Mouse (Mus musculus) lung, postnatal 4 days (tissue): ENCODE results near the gene Rere.

Experiments used
- DNase-seq, 2 experiments: peaks; one replicate each; pipeline ENCODE4 v3.0.0; 2021

Gene Rere

GRCm38 (mm10) chr4:150351419-150352075 is 70.1 kb downstream of the Rere start:
- DNase-seq = no peak

- DNase-seq = no peak
Observed at GRCm38 (mm10) chr4:150352736-150353135, 71.3 kb downstream of the Rere start.

DNA sequence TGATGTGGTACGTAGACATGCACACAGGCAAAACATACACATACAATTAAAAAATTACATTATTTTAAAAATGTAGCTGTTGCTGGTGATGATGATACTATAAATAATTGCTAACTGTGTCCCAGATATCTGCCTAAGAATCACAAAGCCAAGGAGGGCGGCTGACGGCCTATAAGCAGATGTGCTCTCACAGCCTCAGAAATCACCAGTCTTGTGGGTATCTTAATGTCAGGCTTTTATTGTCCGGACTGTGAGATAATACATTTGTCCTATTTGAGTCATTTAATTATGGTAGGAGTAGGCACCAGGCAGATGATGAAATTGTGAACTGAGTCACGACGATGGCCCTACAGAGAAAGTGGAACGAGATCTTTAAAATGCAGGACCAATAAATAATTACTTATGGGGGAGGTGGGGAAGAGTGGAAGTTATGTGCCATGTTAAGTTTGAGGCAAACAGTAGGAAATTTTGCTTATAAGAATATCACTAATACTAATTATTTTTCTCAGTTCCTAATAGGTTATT is 72.0 kb downstream of the Rere start:
- DNase-seq = no peak

DNA sequence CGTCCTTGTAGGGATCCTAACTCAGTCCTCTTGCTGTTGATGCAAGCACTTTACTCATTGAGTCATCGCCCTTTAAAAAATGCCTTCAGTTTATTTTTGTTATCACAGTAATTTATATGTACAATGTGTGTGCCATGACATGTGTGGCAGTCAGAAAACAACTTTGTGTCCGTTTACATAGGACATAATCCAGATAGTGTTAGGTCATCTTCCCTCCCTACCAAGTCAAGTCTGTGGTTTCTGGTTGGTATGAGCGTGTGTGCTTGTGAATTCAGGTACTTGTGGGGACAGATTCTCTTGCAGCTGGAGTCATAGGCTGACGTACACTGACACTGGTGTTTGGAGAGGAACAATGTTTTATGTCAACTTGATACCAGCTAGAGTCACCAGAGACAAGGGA is 74.4 kb downstream of the Rere start:
- no peak for DNase-seq

- DNase-seq = peak; percentile 23 to 55
Observed at GRCm38 (mm10) chr4:150361986-150362691, 80.7 kb downstream of the Rere start.

DNA sequence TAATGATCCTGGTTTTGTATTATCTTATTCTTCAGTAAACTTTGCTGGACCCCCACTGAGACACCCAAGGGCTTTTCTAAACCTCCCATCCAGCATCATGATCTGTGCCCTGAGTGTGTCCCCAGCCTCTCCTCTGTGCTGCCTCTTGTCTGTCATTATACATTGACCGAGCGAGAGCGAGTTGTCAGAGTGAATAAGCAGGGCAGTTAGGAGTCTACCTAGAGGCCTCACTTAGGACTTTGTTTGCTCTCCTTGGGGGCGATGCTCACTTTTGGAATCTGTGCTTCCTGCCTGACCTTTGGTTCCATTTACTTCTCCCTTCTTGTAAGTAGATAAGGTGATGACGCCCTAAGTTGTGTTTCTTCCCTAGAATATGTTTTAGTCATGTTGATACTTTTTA is 81.4 kb downstream of the Rere start:
- DNase-seq = no peak

GRCm38 (mm10) chr4:150364786-150365185 is 83.3 kb downstream of the Rere start:
- no peak for DNase-seq

- DNase-seq = peak in 1 of 2 experiments; percentile 24
Observed at GRCm38 (mm10) chr4:150366510-150367208, 85.2 kb downstream of the Rere start.

DNA sequence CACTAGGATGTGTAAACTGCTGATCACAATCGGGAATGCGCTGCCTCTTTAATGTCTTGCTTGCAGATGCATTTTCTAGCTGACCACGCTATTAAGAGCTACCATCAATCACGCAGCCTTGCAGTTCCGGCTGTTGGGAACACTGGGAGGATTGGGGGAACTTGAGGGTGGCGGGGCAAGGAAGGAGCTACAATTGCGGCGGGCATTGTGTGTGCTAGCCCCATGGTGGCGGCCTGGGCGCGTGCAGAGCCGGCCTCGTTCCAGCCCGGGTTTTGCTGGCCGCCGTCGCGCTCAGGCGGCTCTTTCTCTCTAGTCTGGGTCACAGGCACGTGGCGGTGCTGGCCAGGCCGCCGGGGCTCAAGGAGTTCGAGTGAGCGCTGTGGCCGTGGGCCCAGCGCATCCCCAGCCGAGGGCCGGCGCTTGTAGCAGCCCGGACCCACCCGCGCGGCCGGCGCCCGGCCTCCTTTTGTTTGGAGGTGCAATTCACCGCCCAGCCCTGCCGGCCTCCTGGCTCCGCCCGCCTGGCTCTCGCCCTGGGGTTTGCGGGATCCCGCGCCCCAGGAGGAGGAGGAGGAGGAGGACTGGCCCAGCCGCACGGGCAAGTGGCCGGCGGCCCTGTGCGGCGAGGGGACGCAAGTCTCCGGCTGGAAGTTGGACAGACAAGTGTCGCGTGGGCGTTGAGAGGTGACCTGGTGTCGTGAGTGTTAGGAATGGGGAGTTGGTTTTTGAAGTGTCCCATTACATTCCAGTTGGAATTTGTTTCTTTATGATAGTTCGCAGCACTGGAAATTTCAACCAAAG is 90.3 kb downstream of the Rere start:
- peak; percentile 86 to 93 for DNase-seq

- no peak for DNase-seq
Observed at GRCm38 (mm10) chr4:150372631-150373041, 91.2 kb downstream of the Rere start.

DNA sequence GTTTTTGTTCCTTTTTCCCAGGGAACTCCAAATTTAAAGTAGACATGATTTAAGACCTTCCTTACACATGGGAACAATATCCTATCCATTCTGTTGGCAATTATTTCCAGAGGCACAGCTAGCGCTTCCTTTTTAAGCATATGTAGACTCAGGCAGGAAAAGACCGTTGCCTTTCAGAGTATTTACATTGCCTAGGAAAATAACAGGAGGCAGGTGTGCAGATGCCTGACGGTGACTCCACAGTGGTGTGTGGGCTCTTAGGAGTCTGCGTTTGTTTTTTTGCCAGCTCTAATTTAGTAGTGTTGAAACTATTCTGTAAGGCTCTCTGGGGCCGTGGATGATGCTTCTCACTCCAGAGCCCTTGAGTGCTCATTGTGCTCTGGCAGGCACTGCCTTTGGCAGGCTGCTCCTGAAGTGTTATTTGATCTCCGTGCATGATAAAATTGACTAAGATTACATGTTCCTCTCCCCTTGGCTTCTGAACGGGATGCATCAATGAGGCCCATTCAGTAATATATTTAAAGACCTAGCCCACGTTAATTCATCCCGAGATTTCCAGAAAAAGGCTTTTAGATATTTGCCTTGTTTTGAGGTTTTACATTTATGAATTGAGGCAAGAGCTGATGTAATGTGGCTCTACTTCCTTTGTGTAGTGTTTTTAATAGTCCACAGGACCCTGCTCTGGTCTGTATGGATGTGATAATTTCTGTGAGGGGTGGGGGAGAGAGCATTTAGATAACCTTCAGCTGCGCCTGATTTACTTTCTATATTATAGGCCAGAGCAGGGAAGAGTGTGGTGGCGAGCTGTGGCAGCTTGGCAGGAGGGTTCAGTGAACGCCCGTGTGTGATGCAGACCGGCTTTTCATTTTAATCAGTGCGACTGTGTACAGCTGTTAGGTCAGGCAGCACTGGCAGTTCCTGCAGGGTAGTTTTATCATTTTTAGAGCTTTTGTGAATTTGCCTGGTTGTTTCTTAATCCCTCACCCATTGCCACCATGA is 92.0 kb downstream of the Rere start:
- DNase-seq = peak; percentile 62 to 82

GRCm38 (mm10) chr4:150374651-150375447 is 93.4 kb downstream of the Rere start:
- no peak for DNase-seq

DNA sequence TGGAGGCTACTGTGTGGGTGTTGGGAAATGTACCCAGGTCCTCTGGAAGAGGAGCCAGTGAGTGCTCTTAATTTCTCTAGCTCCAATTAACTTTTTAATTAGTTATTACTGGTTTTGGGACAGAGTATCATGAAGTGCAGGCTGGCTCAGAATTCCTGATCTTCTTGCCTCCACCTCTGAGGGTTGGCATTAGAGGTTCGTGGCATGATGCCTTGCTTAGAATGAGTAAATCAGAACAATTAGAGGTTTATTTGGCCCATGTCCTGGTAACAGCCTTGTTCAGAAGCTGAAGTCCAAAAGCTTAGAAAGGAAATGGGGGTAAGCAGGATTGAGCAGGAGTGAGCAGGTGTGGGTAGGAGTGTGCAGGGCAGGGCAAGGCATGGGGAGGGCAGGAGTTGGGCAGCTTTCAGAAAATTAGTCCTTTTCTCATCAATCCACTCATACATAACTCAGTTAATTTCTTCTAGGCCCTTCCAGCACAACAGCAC is 94.0 kb downstream of the Rere start:
- no peak for DNase-seq

GRCm38 (mm10) chr4:150379313-150379712 is 97.9 kb downstream of the Rere start:
- DNase-seq = no peak

GRCm38 (mm10) chr4:150379772-150380171 is 98.3 kb downstream of the Rere start:
- DNase-seq = no peak

GRCm38 (mm10) chr4:150380273-150380672 is 98.8 kb downstream of the Rere start:
- no peak for DNase-seq

DNA sequence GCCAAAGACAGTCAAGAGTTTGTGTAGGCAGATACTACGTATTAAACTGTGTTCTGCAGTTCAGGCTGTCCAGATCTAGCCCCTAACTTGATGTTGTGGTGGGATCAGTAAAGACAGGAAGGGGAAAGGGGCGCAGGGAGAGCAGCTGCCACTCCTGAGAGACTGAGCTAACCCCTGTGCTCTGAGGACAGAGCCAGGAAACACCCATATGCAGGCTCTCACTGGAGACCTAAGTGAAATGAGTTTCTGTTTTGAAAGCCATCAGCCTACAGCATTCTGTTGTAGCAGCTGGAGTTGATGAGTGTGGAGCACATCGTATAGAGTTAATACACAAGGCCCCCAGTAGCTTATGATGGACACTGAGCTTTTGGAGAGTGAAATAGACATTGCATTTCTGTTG is 101.1 kb downstream of the Rere start:
- DNase-seq = no peak

DNA sequence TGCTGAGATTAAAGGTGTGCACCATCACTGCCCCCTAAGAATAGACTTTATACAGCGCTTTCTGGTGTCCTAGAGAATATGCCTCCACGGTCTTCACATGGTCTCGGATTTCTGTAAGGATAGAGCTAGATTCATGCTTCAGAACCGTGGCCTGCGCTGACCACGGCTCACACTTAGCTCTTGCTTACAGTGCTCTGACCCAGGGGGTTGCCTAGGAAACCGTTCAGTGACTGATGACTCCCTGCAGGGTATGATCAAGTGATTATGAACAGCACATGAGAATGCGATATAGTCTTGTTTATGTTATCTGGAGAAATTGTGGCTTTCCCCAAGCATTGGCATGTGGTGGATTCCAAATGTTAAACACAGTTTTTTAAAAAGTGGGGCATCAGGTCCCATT is 103.0 kb downstream of the Rere start:
- DNase-seq = no peak

DNA sequence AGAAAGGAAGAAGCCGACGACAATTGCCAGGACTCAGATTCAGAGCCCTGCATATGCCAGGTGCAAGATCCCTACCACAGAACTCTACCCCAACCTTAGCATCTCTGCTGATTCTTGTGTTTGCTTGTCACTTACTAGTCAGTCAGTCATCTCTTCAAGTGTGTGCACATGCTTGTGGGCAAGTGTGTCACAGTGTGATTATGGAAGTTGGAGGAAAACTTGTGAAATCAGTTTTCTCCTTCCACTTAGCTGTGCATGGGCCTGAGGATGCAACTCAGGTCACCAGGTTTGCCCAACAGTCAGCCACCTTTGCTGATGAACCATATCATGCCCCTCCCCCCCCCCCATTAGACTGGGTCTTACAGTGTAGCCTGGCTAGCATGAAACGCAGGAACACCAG is 103.5 kb downstream of the Rere start:
- DNase-seq = no peak

- DNase-seq = no peak
Observed at GRCm38 (mm10) chr4:150388518-150388917, 107.1 kb downstream of the Rere start.

- no peak for DNase-seq
Observed at GRCm38 (mm10) chr4:150393607-150394006, 112.2 kb downstream of the Rere start.
